Mouse (Mus musculus) layer of hippocampus, adult 11-12 months (tissue): ENCODE measurements around the gene Acox1.

Source experiments
- DNase-seq: peaks from one replicate; pipeline ENCODE4 v3.0.0; 2022; ENCODE audit warnings: low spot score

Gene Acox1

GRCm38 (mm10) chr11:116198639-116199531 lies at the start of gene Acox1, which contains the start of gene Ten1:
Acox1 (minus strand) TSS chr11:116199045.
Ten1 (plus strand) TSS chr11:116198855.
- peak; percentile 95 for DNase-seq

GRCm38 (mm10) chr11:116247502-116248222 lies 48.8 kb upstream of the Acox1 start:
- DNase-seq: no peak

- no peak for DNase-seq
Observed at GRCm38 (mm10) chr11:116245616-116246015, 46.8 kb upstream of the Acox1 start.

GRCm38 (mm10) chr11:116244580-116244979 lies 45.7 kb upstream of the Acox1 start:
- no peak for DNase-seq

GRCm38 (mm10) chr11:116241744-116242235 lies 42.9 kb upstream of the Acox1 start:
- DNase-seq: no peak

GRCm38 (mm10) chr11:116239797-116240196 lies 41.0 kb upstream of the Acox1 start:
- DNase-seq: no peak

- DNase-seq: no peak
Observed at GRCm38 (mm10) chr11:116237742-116238395, 39.0 kb upstream of the Acox1 start, which contains the start of gene Evpl. Evpl (minus strand) TSS chr11:116238077.

GRCm38 (mm10) chr11:116234901-116235300 lies 36.1 kb upstream of the Acox1 start:
- no peak for DNase-seq

- DNase-seq: no peak
Observed at GRCm38 (mm10) chr11:116232427-116232826, 33.6 kb upstream of the Acox1 start.

- DNase-seq: no peak
Observed at GRCm38 (mm10) chr11:116228699-116229098, 29.9 kb upstream of the Acox1 start.

- peak; percentile 77 for DNase-seq
Observed at GRCm38 (mm10) chr11:116226414-116226813, 27.6 kb upstream of the Acox1 start.

GRCm38 (mm10) chr11:116222740-116223059 lies 23.9 kb upstream of the Acox1 start:
- DNase-seq: no peak

GRCm38 (mm10) chr11:116221931-116222739 lies 23.3 kb upstream of the Acox1 start:
- no peak for DNase-seq

GRCm38 (mm10) chr11:116219885-116220284 lies 21.0 kb upstream of the Acox1 start:
- DNase-seq: peak; percentile 59

- DNase-seq: peak; percentile 88
Observed at GRCm38 (mm10) chr11:116218737-116219400, 20.0 kb upstream of the Acox1 start.

- DNase-seq: no peak
Observed at GRCm38 (mm10) chr11:116218263-116218662, 19.4 kb upstream of the Acox1 start.

GRCm38 (mm10) chr11:116216549-116216948 lies 17.7 kb upstream of the Acox1 start:
- no peak for DNase-seq

- no peak for DNase-seq
Observed at GRCm38 (mm10) chr11:116215991-116216390, 17.1 kb upstream of the Acox1 start.

GRCm38 (mm10) chr11:116215181-116215580 lies 16.3 kb upstream of the Acox1 start:
- DNase-seq: no peak

- no peak for DNase-seq
Observed at GRCm38 (mm10) chr11:116213877-116214510, 15.1 kb upstream of the Acox1 start.
